Mouse (Mus musculus): ENCODE measurements around the gene Golga5. TPM values are rescaled to one million over a fixed set of nuclear protein-coding genes. Genes with fewer than 3 reads are reported as not detected.
A peak's percentile ranks its signal among the peaks of the same experiment; 100 is the strongest.

Golga5 gene
- polyA plus RNA-seq, 1 experiment: 21.8 TPM

DNA sequence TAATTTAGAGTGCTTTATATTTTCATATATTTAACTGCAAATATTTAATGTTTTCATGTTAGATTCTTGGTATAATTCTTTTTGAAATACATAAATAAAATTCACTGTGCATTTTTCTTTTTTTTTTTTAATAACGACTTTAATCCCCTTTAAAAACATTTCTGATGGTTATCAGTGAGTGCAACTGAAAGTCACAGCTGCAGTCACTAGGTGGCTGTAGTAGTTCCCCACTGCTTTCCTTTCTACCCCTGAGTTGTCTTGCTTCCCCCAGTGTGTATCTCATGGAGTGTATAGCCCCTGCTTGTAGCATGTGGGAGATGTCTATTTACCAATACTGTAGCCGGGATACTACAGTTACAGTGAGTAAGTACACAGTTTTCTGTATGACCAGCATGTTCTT lies 29.0 kb downstream of the Golga5 start:
- TF ChIP-seq POLR2A (IDR thresholded peaks at IDR 0.05; ENCODE audit: borderline replicate concordance, extremely low read depth, insufficient read depth, insufficient read length, poor library complexity, severe bottlenecking) (no peak), CTCF (IDR thresholded peaks at IDR 0.05; ENCODE audit: borderline replicate concordance, extremely low read depth, insufficient read depth, insufficient read length) (peak; percentile 27; the same call in 1 of the 2 replicates)
- DNase-seq (ENCODE audit: low read depth): peak; percentile 25

GRCm38 (mm10) chr12:102498726-102499125 lies 29.8 kb downstream of the Golga5 start:
- TF ChIP-seq POLR2A (IDR thresholded peaks at IDR 0.05; ENCODE audit: borderline replicate concordance, extremely low read depth, insufficient read depth, insufficient read length, poor library complexity, severe bottlenecking) (no peak), CTCF (IDR thresholded peaks at IDR 0.05; ENCODE audit: borderline replicate concordance, extremely low read depth, insufficient read depth, insufficient read length) (no peak)
- peak; percentile 60 for DNase-seq (ENCODE audit: low read depth)

DNA sequence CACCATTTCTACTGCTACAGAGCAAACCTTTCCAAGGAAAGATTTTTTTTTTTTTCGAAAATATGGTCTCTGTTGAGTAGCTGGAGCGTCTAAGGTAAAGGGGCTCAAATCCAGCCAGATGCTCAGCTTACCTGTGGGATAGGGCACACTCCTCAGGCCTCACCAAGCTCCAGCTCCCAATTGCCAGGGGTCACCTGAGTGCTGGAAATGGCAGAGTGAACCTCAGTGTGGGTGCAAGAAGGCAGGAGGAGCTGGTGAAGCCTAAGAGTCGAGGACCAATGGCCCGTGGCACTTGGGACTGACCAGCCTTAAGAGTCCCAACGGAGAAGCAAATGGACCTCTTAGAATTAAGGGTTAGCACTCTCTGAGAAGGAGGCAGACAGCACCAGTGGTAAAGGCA lies 30.3 kb downstream of the Golga5 start:
- TF ChIP-seq CTCF (IDR thresholded peaks at IDR 0.05; ENCODE audit: borderline replicate concordance, extremely low read depth, insufficient read depth, insufficient read length): no peak
- no peak for TF ChIP-seq POLR2A (IDR thresholded peaks at IDR 0.05; ENCODE audit: borderline replicate concordance, extremely low read depth, insufficient read depth, insufficient read length, poor library complexity, severe bottlenecking)
- DNase-seq (ENCODE audit: low read depth): no peak

DNA sequence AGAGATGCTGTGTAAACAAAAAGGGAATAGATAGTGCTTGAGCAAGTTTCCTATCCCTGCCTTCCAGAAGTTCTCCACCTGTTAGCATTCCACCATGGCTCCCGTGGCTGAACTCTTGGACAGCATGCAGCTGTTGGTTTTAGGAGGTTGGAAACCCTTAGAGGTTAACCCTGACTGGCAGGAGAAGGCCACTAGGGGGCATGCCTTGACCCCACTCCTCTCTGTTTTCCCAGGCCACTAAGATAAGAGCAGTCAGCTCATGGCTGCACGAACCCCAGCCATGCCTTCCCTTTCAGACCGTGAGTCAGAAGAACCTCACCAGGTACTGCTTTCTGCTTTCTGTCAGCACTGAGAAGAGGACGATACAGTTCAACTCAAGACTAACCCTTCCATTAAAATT lies 30.8 kb downstream of the Golga5 start:
- TF ChIP-seq POLR2A (IDR thresholded peaks at IDR 0.05; ENCODE audit: borderline replicate concordance, extremely low read depth, insufficient read depth, insufficient read length, poor library complexity, severe bottlenecking) (no peak), CTCF (IDR thresholded peaks at IDR 0.05; ENCODE audit: borderline replicate concordance, extremely low read depth, insufficient read depth, insufficient read length) (peak; percentile 33; the same call in 1 of the 2 replicates)
- no peak for DNase-seq (ENCODE audit: low read depth)

GRCm38 (mm10) chr12:102501038-102501437 lies 32.1 kb downstream of the Golga5 start:
- DNase-seq (ENCODE audit: low read depth): no peak
- TF ChIP-seq POLR2A (IDR thresholded peaks at IDR 0.05; ENCODE audit: borderline replicate concordance, extremely low read depth, insufficient read depth, insufficient read length, poor library complexity, severe bottlenecking): no peak
- TF ChIP-seq CTCF (IDR thresholded peaks at IDR 0.05; ENCODE audit: borderline replicate concordance, extremely low read depth, insufficient read depth, insufficient read length): no peak

DNA sequence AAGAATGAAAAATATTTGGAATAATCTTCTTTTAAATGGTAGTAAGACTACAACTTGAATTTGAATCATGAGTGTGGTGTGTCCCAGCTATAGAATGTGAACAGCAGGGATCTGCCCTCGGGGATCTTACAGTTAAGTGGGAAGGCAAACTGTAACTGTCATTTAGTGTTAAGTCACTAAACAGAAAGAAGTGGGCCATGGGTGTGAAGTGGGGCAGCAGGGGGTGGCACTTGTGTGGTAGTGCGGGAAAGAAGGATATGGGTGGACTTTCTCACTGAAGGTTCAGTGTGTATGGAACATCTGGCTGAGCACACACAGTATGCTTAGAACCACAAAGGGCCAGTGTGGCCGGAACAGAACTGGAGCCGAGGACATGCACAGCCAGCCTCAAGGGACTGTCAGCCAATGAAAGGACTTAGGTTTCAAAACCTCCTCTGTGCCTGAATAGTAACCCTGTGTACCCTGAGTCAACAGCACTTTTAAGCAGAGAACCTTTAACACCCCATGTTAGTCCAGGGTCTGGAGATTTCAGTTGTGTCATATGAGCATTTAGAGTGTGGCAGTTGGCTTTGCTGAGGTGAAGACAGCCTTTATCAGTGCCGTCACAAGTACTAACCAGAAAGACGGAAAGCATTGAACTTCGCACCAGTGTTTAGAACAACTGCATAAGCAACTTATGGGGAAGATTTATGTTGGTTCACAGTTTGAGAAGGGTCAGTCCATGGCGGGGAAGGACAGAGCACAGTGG lies 33.1 kb downstream of the Golga5 start:
- TF ChIP-seq POLR2A (IDR thresholded peaks at IDR 0.05; ENCODE audit: borderline replicate concordance, extremely low read depth, insufficient read depth, insufficient read length, poor library complexity, severe bottlenecking) (no peak), CTCF (IDR thresholded peaks at IDR 0.05; ENCODE audit: borderline replicate concordance, extremely low read depth, insufficient read depth, insufficient read length) (no peak)
- no peak for DNase-seq (ENCODE audit: low read depth)

DNA sequence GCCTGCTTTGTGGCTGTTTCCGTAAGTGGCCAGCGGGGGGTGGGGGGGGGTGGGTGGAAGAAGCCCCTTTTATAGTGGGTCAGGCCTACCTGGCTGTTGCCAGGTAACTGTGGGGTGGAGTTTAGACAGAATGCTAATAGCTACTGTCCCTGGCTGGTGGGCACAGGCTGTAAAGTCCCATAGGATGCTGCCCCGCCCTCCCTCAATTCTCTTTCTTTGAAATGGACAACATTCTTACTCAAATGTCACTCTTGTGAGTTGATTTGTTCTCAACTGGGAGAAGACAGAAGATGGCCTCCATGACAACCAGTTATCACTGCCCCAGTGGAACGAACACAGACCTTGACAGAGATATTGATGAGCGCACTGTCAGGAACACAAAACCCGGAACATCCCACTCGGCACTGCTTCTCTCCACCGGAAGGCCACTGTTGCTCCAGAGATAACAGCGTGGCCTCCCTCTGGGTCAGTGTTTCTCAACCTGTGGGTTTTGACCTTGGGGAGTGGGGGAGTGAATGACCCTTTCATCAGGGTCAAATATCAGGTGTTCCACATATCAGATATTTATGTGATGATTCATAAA lies 36.3 kb downstream of the Golga5 start:
- no peak for TF ChIP-seq POLR2A (IDR thresholded peaks at IDR 0.05; ENCODE audit: borderline replicate concordance, extremely low read depth, insufficient read depth, insufficient read length, poor library complexity, severe bottlenecking)
- TF ChIP-seq CTCF (IDR thresholded peaks at IDR 0.05; ENCODE audit: borderline replicate concordance, extremely low read depth, insufficient read depth, insufficient read length): no peak

DNA sequence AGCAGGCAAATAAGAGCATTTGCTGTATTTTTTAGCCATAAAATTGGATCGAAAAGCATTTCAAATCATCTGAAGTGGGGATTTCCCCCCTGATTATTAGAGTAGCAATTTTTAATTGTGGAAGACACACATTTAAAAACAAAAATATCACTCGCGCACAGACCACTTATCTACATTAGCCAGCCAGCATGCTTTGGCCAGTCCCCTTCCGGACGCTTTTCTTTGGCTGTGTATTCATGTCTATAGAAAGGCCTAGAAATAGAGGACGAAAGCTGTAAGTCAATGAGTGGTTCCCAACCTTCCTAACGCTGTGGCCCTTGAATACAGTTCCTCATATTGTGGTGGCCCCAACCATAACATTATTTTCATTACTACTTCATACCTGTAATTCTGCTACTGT lies 37.0 kb downstream of the Golga5 start:
- TF ChIP-seq POLR2A (IDR thresholded peaks at IDR 0.05; ENCODE audit: borderline replicate concordance, extremely low read depth, insufficient read depth, insufficient read length, poor library complexity, severe bottlenecking) (no peak), CTCF (IDR thresholded peaks at IDR 0.05; ENCODE audit: borderline replicate concordance, extremely low read depth, insufficient read depth, insufficient read length) (no peak)
- no peak for DNase-seq (ENCODE audit: low read depth)

More for the DNA sequence above, 36.3 kb downstream of the Golga5 start:
- DNase-seq (ENCODE audit: low read depth): no peak

DNA sequence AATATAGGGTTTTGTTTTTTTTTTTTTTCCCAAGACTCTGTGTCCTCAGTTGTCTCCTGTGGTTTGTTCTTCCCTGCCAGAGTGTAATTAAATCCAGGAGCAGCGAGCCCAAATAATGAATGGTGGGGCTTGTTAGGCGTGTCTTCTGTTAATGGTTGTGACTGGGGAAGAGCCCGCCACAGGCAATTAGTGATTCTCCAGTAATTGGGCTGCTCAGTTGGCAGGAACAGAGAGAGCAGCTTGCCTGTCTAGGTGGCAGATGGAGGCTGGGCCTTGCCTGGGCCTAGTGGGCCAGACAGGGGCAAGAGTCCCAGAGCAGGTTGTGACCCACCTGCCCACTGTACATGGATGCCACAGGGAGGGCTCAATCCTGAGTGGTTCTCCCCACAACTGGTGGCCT lies 42.4 kb downstream of the Golga5 start:
- TF ChIP-seq POLR2A (IDR thresholded peaks at IDR 0.05; ENCODE audit: borderline replicate concordance, extremely low read depth, insufficient read depth, insufficient read length, poor library complexity, severe bottlenecking) (no peak), CTCF (IDR thresholded peaks at IDR 0.05; ENCODE audit: borderline replicate concordance, extremely low read depth, insufficient read depth, insufficient read length) (no peak)
- DNase-seq (ENCODE audit: low read depth): peak; percentile 97

DNA sequence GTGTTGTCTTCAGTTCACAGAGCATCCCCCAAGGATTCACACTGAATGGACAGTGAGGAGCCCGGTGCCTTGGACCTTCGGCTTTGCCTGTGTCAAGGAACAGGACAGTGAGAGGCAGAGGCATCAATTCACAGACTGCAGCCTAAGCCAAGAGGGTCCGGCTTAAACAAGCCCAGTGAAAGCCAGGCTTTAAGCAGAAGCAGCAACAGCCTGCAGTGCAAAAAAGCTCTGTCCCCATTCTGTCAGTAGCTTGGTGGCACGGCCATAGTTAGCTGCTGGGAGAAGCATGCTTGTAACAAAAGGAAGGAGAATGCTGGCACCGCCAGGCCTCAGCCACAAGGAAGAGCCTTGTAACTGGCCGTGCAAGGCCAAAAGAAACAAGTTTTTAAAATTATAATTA lies 45.2 kb downstream of the Golga5 start:
- TF ChIP-seq POLR2A (IDR thresholded peaks at IDR 0.05; ENCODE audit: borderline replicate concordance, extremely low read depth, insufficient read depth, insufficient read length, poor library complexity, severe bottlenecking) (no peak), CTCF (IDR thresholded peaks at IDR 0.05; ENCODE audit: borderline replicate concordance, extremely low read depth, insufficient read depth, insufficient read length) (no peak)
- DNase-seq (ENCODE audit: low read depth): peak; percentile 56

DNA sequence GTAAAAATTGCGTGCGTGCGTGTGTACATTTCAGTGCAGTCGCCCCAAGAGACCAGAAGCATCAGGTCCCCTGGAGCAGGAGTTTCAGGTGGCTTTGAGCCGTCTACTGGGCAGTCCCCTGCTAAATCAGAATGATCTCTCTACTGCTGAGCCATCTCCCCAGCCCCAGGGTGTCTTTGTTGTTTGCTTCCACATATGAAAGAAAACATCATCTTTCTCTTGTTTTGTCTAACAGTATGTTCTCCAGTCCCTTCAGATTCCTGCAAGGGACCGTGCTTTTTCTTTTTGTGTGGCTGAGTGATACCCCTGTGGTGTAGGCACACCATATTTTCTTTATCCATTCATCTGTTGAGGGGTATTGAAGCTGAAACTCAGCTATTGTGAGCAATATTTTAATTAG lies 45.8 kb downstream of the Golga5 start:
- TF ChIP-seq CTCF (IDR thresholded peaks at IDR 0.05; ENCODE audit: borderline replicate concordance, extremely low read depth, insufficient read depth, insufficient read length) (no peak), POLR2A (IDR thresholded peaks at IDR 0.05; ENCODE audit: borderline replicate concordance, extremely low read depth, insufficient read depth, insufficient read length, poor library complexity, severe bottlenecking) (no peak)
- peak; percentile 55 for DNase-seq (ENCODE audit: low read depth)

- TF ChIP-seq CTCF (IDR thresholded peaks at IDR 0.05; ENCODE audit: borderline replicate concordance, extremely low read depth, insufficient read depth, insufficient read length): no peak
- TF ChIP-seq POLR2A (IDR thresholded peaks at IDR 0.05; ENCODE audit: borderline replicate concordance, extremely low read depth, insufficient read depth, insufficient read length, poor library complexity, severe bottlenecking): no peak
- no peak for DNase-seq (ENCODE audit: low read depth)
These were observed 47.2 kb downstream of the Golga5 start for GRCm38 (mm10) chr12:102516151-102516550.
